Mouse (Mus musculus): ENCODE measurements around the gene Xpot. TPM values are rescaled to one million over a fixed set of nuclear protein-coding genes. Genes with fewer than 3 reads are reported as not detected.

The Xpot gene
- polyA plus RNA-seq, 2 experiments: 58.8 to 103 TPM

GRCm38 (mm10) chr10:121569001-121569589 lies 57.0 kb downstream of the Xpot start:
- peaks cover 64% of the 10 kb centered on the region for H3K36me3 ChIP-seq (ENCODE audit: control insufficient read depth, insufficient read depth, low read length)
- H3K27ac ChIP-seq (replicated peaks; ENCODE audit: low read depth, low read length): no peak overlapping the region
- no peak for TF ChIP-seq POLR2A (IDR thresholded peaks at IDR 0.05; ENCODE audit: borderline replicate concordance, extremely low read depth, insufficient read depth, insufficient read length)
- H3K4me1 ChIP-seq (ENCODE audit: control insufficient read depth, insufficient read depth, low read length): no peaks in the 10 kb centered on the region
- ATAC-seq (ENCODE audit: low FRiP score, low read depth) (peak; percentile 44; the same call in 1 of the 2 replicates), DNase-seq (ENCODE audit: low spot score) (no peak)
- WGBS: 23% methylated on average over 23 of the region's 23 CpGs
- H3K9ac ChIP-seq (ENCODE audit: low read depth, low read length, severe bottlenecking): no peak overlapping the region
- H3K27me3 ChIP-seq (ENCODE audit: control insufficient read depth, insufficient read depth, low read length): no peaks in the 10 kb centered on the region
- H3K4me3 ChIP-seq (replicated peaks; ENCODE audit: low read length): no peak overlapping the region
- H3K4me2 ChIP-seq (replicated peaks; ENCODE audit: low read depth, low read length, severe bottlenecking): no peak overlapping the region; the same call in 1 of the 2 replicates
- no peaks in the 10 kb centered on the region for H3K9me3 ChIP-seq (ENCODE audit: control insufficient read depth, low read length)

- no peak overlapping the region for H3K9ac ChIP-seq (ENCODE audit: low read depth, low read length, severe bottlenecking)
- no peak overlapping the region for H3K27ac ChIP-seq (replicated peaks; ENCODE audit: low read depth, low read length)
- ATAC-seq (ENCODE audit: low FRiP score, low read depth) (no peak), DNase-seq (ENCODE audit: low spot score) (no peak)
- H3K9me3 ChIP-seq (ENCODE audit: control insufficient read depth, low read length): no peaks in the 10 kb centered on the region
- H3K27me3 ChIP-seq (ENCODE audit: control insufficient read depth, insufficient read depth, low read length): no peaks in the 10 kb centered on the region
- H3K4me3 ChIP-seq (replicated peaks; ENCODE audit: low read length): no peak overlapping the region
- no peak overlapping the region for H3K4me2 ChIP-seq (replicated peaks; ENCODE audit: low read depth, low read length, severe bottlenecking)
- no peaks in the 10 kb centered on the region for H3K4me1 ChIP-seq (ENCODE audit: control insufficient read depth, insufficient read depth, low read length)
- WGBS: 78% methylated on average over 7 of the region's 7 CpGs
- H3K36me3 ChIP-seq (ENCODE audit: control insufficient read depth, insufficient read depth, low read length): peaks cover 68% of the 10 kb centered on the region
- TF ChIP-seq POLR2A (IDR thresholded peaks at IDR 0.05; ENCODE audit: borderline replicate concordance, extremely low read depth, insufficient read depth, insufficient read length): no peak
These were observed 57.6 kb downstream of the Xpot start for GRCm38 (mm10) chr10:121568534-121568933.

- Histone ChIP-seq H3K9me3 (ENCODE audit: control insufficient read depth, low read length) (no peaks in the 10 kb centered on the region), H3K27ac (replicated peaks; ENCODE audit: low read depth, low read length) (no peak overlapping the region), H3K4me1 (ENCODE audit: control insufficient read depth, insufficient read depth, low read length) (no peaks in the 10 kb centered on the region), H3K27me3 (ENCODE audit: control insufficient read depth, insufficient read depth, low read length) (no peaks in the 10 kb centered on the region), H3K9ac (ENCODE audit: low read depth, low read length, severe bottlenecking) (no peak overlapping the region), H3K4me2 (replicated peaks; ENCODE audit: low read depth, low read length, severe bottlenecking) (no peak overlapping the region), H3K4me3 (replicated peaks; ENCODE audit: low read length) (no peak overlapping the region), H3K36me3 (ENCODE audit: control insufficient read depth, insufficient read depth, low read length) (peaks cover 73% of the 10 kb centered on the region)
- WGBS: 93% methylated on average over 10 of the region's 10 CpGs
- no peak for ATAC-seq (ENCODE audit: low FRiP score, low read depth)
- DNase-seq (ENCODE audit: low spot score): no peak
- TF ChIP-seq POLR2A (IDR thresholded peaks at IDR 0.05; ENCODE audit: borderline replicate concordance, extremely low read depth, insufficient read depth, insufficient read length): no peak
These were observed 58.1 kb downstream of the Xpot start for GRCm38 (mm10) chr10:121568026-121568425.

GRCm38 (mm10) chr10:121564447-121564846 lies 61.7 kb downstream of the Xpot start:
- Histone ChIP-seq H3K27me3 (ENCODE audit: control insufficient read depth, insufficient read depth, low read length) (no peaks in the 10 kb centered on the region), H3K27ac (replicated peaks; ENCODE audit: low read depth, low read length) (no peak overlapping the region), H3K4me2 (replicated peaks; ENCODE audit: low read depth, low read length, severe bottlenecking) (no peak overlapping the region), H3K4me1 (ENCODE audit: control insufficient read depth, insufficient read depth, low read length) (no peaks in the 10 kb centered on the region), H3K4me3 (replicated peaks; ENCODE audit: low read length) (no peak overlapping the region), H3K9ac (ENCODE audit: low read depth, low read length, severe bottlenecking) (no peak overlapping the region), H3K36me3 (ENCODE audit: control insufficient read depth, insufficient read depth, low read length) (peaks cover 64% of the 10 kb centered on the region), H3K9me3 (ENCODE audit: control insufficient read depth, low read length) (no peaks in the 10 kb centered on the region)
- ATAC-seq (ENCODE audit: low FRiP score, low read depth) (no peak), DNase-seq (ENCODE audit: low spot score) (no peak)
- whole genome bisulfite sequencing: 85% methylated on average over 8 of the region's 8 CpGs
- TF ChIP-seq POLR2A (IDR thresholded peaks at IDR 0.05; ENCODE audit: borderline replicate concordance, extremely low read depth, insufficient read depth, insufficient read length): no peak

- peaks cover 81% of the 10 kb centered on the region for H3K36me3 ChIP-seq (ENCODE audit: control insufficient read depth, insufficient read depth, low read length)
- no peak for ATAC-seq (ENCODE audit: low FRiP score, low read depth)
- no peak overlapping the region for H3K4me3 ChIP-seq (replicated peaks; ENCODE audit: low read length)
- H3K27ac ChIP-seq (replicated peaks; ENCODE audit: low read depth, low read length): no peak overlapping the region
- no peak overlapping the region for H3K9ac ChIP-seq (ENCODE audit: low read depth, low read length, severe bottlenecking)
- H3K4me2 ChIP-seq (replicated peaks; ENCODE audit: low read depth, low read length, severe bottlenecking): no peak overlapping the region
- H3K4me1 ChIP-seq (ENCODE audit: control insufficient read depth, insufficient read depth, low read length): no peaks in the 10 kb centered on the region
- TF ChIP-seq POLR2A (IDR thresholded peaks at IDR 0.05; ENCODE audit: borderline replicate concordance, extremely low read depth, insufficient read depth, insufficient read length): no peak
- DNase-seq (ENCODE audit: low spot score): no peak
- no peaks in the 10 kb centered on the region for H3K9me3 ChIP-seq (ENCODE audit: control insufficient read depth, low read length)
- 76% methylated on average over 2 of the region's 2 CpGs for WGBS
- no peaks in the 10 kb centered on the region for H3K27me3 ChIP-seq (ENCODE audit: control insufficient read depth, insufficient read depth, low read length)
These were observed 67.9 kb downstream of the Xpot start for GRCm38 (mm10) chr10:121558231-121558630.

Measured in limb, embryonic 14.5 days (tissue).